8 mouse cellular contexts compared by ENCODE assay signal in the genomic region with DNA sequence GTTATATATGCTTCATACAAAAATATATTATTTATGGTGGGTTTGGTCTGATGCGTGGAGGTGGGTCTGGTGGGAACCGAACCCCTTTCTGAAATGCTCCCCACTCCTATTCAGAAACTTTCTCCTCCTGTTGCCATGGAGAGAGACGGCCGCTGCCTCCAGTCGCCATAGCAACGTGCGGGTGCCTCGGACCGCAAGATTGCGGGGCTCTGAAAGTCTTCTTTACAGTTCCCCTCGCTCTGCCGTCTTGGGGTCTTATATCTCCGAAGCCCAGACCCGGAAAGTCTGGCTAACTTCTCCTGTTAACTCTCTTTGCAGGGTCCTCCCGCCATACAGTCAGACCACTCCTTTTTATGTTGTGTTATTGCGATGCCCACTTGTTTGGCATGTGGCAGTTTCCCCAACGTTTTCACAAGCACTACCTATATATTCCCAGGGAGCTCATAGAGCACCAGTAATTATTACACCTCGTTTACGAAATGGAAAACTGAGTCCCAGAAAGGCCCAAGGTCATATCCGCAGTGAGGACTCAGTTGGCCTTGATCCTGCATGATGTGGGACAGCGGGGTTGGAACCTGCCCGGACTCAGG. TPM values are rescaled to one million over a fixed set of nuclear protein-coding genes. Genes with fewer than 3 reads are reported as not detected.
DNase-seq lines count a peak whose midpoint lies in the region; ATAC-seq and TF ChIP-seq lines count a peak whose summit lies in the region.
"Had no signal": no experiment of that assay in that cellular context is flagged by ENCODE, and none has a peak within 500 bp of the region (broad histone marks: within the 10 kb centered on the region; RNA-seq: fewer than 3 reads in every experiment).

No protein-coding gene starts in this region.

- H3K9ac ChIP-seq in embryonic facial prominence, embryonic 15.5 days: no peak overlapping the region
- peak overlapping the region; percentile 71; the same call in 1 of the 2 replicates for H3K9ac ChIP-seq in hindbrain, embryonic 15.5 days
- peak overlapping the region; percentile 61; the same call in 1 of the 2 replicates for H3K9ac ChIP-seq in neural tube, embryonic 14.5 days (replicated peaks; ENCODE audit: low read depth, low read length)

- DNase-seq in left cerebral cortex, adult 2 months (ENCODE audit: extremely low spot score in 1 of 2, low spot score in 2 of 2): peak in 1 of 2 experiments; percentile 25
- no peak for DNase-seq in left cerebral cortex, adult 11 months (ENCODE audit: low spot score)
- no peak for DNase-seq in kidney, postnatal 10 days
- no peak for DNase-seq in B cell, adult 2 months

- WGBS in embryonic facial prominence, embryonic 15.5 days: 9% methylated on average over 22 of the region's 22 CpGs
- 4% methylated on average over 22 of the region's 22 CpGs for WGBS in hindbrain, embryonic 15.5 days
- 3% methylated on average over 22 of the region's 22 CpGs for WGBS in neural tube, embryonic 14.5 days

- peak overlapping the region; percentile 96 for H3K4me2 ChIP-seq in embryonic facial prominence, embryonic 15.5 days (replicated peaks)
- peak overlapping the region; percentile 98 for H3K4me2 ChIP-seq in hindbrain, embryonic 15.5 days
- H3K4me2 ChIP-seq in neural tube, embryonic 14.5 days (ENCODE audit: low read depth, low read length): peak overlapping the region; percentile 91

- intact Hi-C loops in left cerebral cortex, adult 2 months (cut with DNase I): loop anchor here (5.0 kb wide), 1 partner anchor 163 kb away; the partner anchor contains the start of genes Gm10964 and Olfml3

- no peak for TF ChIP-seq CTCF in left cerebral cortex, adult 2 months (IDR thresholded peaks at IDR 0.05)

- no peak for ATAC-seq in embryonic facial prominence, embryonic 15.5 days (ENCODE audit: insufficient number of reproducible peaks, low FRiP score, low TSS enrichment, low read depth)
- no peak for ATAC-seq in hindbrain, embryonic 15.5 days (ENCODE audit: low FRiP score, low read depth)
- ATAC-seq in neural tube, embryonic 14.5 days (ENCODE audit: low read depth): 0 out of 2 replicates have a peak, but pooled peaks have one; percentile 25

- peaks cover 74% of the 10 kb centered on the region for H3K27me3 ChIP-seq in embryonic facial prominence, embryonic 15.5 days
- H3K27me3 ChIP-seq in hindbrain, embryonic 15.5 days: peaks cover 31% of the 10 kb centered on the region
- H3K27me3 ChIP-seq in neural tube, embryonic 14.5 days (ENCODE audit: control insufficient read depth, insufficient read depth, low read length): peaks cover 4% of the 10 kb centered on the region; the same call in 1 of the 2 replicates

- peak overlapping the region; percentile 55 for H3K4me3 ChIP-seq in left cerebral cortex, adult 2 months
- peak overlapping the region; percentile 45 for H3K4me3 ChIP-seq in embryonic facial prominence, embryonic 15.5 days (replicated peaks)
- H3K4me3 ChIP-seq in hindbrain, embryonic 15.5 days: peak overlapping the region; percentile 60
- peak overlapping the region; percentile 50; the same call in 1 of the 2 replicates for H3K4me3 ChIP-seq in neural tube, embryonic 14.5 days (ENCODE audit: low read depth, low read length)

- no peaks in the 10 kb centered on the region for H3K36me3 ChIP-seq in embryonic facial prominence, embryonic 15.5 days
- H3K36me3 ChIP-seq in hindbrain, embryonic 15.5 days: no peaks in the 10 kb centered on the region
- no peaks in the 10 kb centered on the region for H3K36me3 ChIP-seq in neural tube, embryonic 14.5 days (ENCODE audit: control insufficient read depth, insufficient read depth, low read length)

- H3K4me1 ChIP-seq in embryonic facial prominence, embryonic 15.5 days: peaks cover 24% of the 10 kb centered on the region
- peaks cover 51% of the 10 kb centered on the region for H3K4me1 ChIP-seq in hindbrain, embryonic 15.5 days (replicated peaks)
- peaks cover 20% of the 10 kb centered on the region; the same call in 1 of the 2 replicates for H3K4me1 ChIP-seq in neural tube, embryonic 14.5 days (ENCODE audit: control insufficient read depth, insufficient read depth, low read length)

- H3K9me3 ChIP-seq in embryonic facial prominence, embryonic 15.5 days (replicated peaks): no peaks in the 10 kb centered on the region
- H3K9me3 ChIP-seq in hindbrain, embryonic 15.5 days: no peaks in the 10 kb centered on the region
- no peaks in the 10 kb centered on the region for H3K9me3 ChIP-seq in neural tube, embryonic 14.5 days (ENCODE audit: control insufficient read depth, low read length)

- H3K27ac ChIP-seq in left cerebral cortex, adult 2 months: no peak overlapping the region
- no peak overlapping the region for H3K27ac ChIP-seq in embryonic facial prominence, embryonic 15.5 days (replicated peaks)
- no peak overlapping the region for H3K27ac ChIP-seq in hindbrain, embryonic 15.5 days (replicated peaks)
- no peak overlapping the region for H3K27ac ChIP-seq in neural tube, embryonic 14.5 days (ENCODE audit: low read depth, low read length)

RNA-seq across cellular contexts. Expression of gene Syt6, which starts 0.4 kb away (rescaled TPM):
- total RNA-seq in left cerebral cortex, adult 2 months (2021): 10 to 100 TPM; 12.4 to 14.4 TPM
- 1.2 and 1.3 TPM in 2 replicates for polyA plus RNA-seq in embryonic facial prominence, embryonic 15.5 days (2015; fragmentation: Nextera tagmentation; extraction: Ambion mirVana)
- polyA plus RNA-seq in hindbrain, embryonic 15.5 days (2015; fragmentation: Nextera tagmentation; extraction: Ambion mirVana): 11.7 and 13.7 TPM in 2 replicates
- polyA plus RNA-seq in neural tube, embryonic 14.5 days (2014; fragmentation: Nextera tagmentation; extraction: Ambion mirVana): 18.2 and 19.1 TPM in 2 replicates
- total RNA-seq: monocyte, adult 5-6 weeks had no signal
